Mouse (Mus musculus) left cerebral cortex, postnatal 25 days (tissue): ENCODE results near the gene Fars2. TPM values are rescaled to one million over a fixed set of nuclear protein-coding genes. Genes with fewer than 3 reads are reported as not detected.

Experiments
- DNase-seq, 2 experiments: peaks; one replicate each; pipeline ENCODE4 v3.0.0; 2022; ENCODE audit warnings: low spot score in 2 of 2, mixed read lengths in 1 of 2
- intact Hi-C: fragments of 180-260 bp; cut with DNase I; formaldehyde crosslinking; loops from one replicate; pipeline ENCODE4 v1.15.1; 2025
- total RNA-seq, 2 experiments: library from RNA; stranded (reverse); gene quantifications; 2 replicates each; pipeline ENCODE4 v1.2.3; 2021

The Fars2 gene
- total RNA-seq, 2 experiments from 2014 or later, result 33.9 to 39.1 TPM

GRCm38 (mm10) chr13:36729731-36730340 is 612.6 kb downstream of the Fars2 start:
- DNase-seq, result peak in 1 of 2 experiments; percentile 30
- intact Hi-C loops, result loop anchor here (2.0 to 10.0 kb wide), 7 partner anchors 225 to 713 kb away; no protein-coding TSS in a partner anchor

- intact Hi-C loops, result loop anchor here (2.0 to 10.0 kb wide), 6 partner anchors 226 to 713 kb away; no protein-coding TSS in a partner anchor
- peak in 1 of 2 experiments; percentile 79 for DNase-seq
These were observed 613.1 kb downstream of the Fars2 start for GRCm38 (mm10) chr13:36730341-36730761.

GRCm38 (mm10) chr13:36731016-36731930 is 614.1 kb downstream of the Fars2 start:
- peak; percentile 47 to 61 for DNase-seq
- intact Hi-C loops, result loop anchor here (2.0 to 10.0 kb wide), 6 partner anchors 226 to 714 kb away; no protein-coding TSS in a partner anchor

- peak; percentile 52 to 55 for DNase-seq
- intact Hi-C loops, result loop anchor here (2.0 to 10.0 kb wide), 6 partner anchors 227 to 715 kb away; no protein-coding TSS in a partner anchor
These were observed 614.8 kb downstream of the Fars2 start for GRCm38 (mm10) chr13:36731931-36732461.

DNA sequence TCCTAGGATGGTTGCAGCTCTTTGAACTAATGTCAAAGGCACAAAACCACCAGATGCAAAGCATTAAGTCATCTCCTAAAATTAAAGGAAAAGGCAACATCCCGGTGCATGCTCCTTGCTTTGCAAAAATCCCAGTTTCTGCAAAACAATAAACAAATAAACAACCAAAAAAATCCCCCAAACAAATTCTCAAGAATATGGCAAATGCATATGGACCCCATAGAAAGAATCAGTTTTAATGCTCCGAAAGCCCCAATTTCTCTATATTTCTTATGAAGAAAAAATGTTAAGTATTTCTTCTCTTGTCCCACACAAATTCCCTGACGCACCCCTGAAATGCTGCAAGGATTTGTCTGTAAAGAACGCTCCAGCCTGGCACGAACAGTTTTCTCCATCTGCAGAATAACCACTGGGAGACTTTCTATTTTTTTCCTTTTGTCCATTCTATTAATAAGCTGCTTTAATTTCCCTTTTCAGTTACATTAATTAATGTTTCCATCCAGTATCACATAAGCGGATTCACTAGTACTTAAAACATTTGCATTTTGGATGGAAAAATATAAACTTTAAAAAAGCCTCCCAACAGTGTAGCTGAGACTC is 615.8 kb downstream of the Fars2 start:
- DNase-seq, result no peak
- intact Hi-C loops, result loop anchor here (5.0 to 10.0 kb wide), 5 partner anchors 301 to 716 kb away; no protein-coding TSS in a partner anchor

- intact Hi-C loops, result loop anchor here (5.0 to 10.0 kb wide), 5 partner anchors 301 to 716 kb away; no protein-coding TSS in a partner anchor
- no peak for DNase-seq
These were observed 616.4 kb downstream of the Fars2 start for GRCm38 (mm10) chr13:36733566-36733965.

GRCm38 (mm10) chr13:36733989-36734690 is 616.9 kb downstream of the Fars2 start:
- peak; percentile 47 to 81 for DNase-seq
- intact Hi-C loops, result loop anchor here (2.0 to 10.0 kb wide), 8 partner anchors 39 to 717 kb away; no protein-coding TSS in a partner anchor

GRCm38 (mm10) chr13:36734731-36735571 is 617.7 kb downstream of the Fars2 start, which contains the start of gene Nrn1:
TSS of gene Nrn1 (minus strand) at chr13:36735131.
- intact Hi-C loops, result loop anchor here (2.0 to 10.0 kb wide), 8 partner anchors 40 to 718 kb away; no protein-coding TSS in a partner anchor
- DNase-seq, result peak; percentile 54 to 72

GRCm38 (mm10) chr13:36735901-36736618 is 618.8 kb downstream of the Fars2 start:
- intact Hi-C loops, result loop anchor here (1.0 to 10.0 kb wide), 5 partner anchors 41 to 576 kb away; no protein-coding TSS in a partner anchor
- DNase-seq, result peak; percentile 61 to 76

DNA sequence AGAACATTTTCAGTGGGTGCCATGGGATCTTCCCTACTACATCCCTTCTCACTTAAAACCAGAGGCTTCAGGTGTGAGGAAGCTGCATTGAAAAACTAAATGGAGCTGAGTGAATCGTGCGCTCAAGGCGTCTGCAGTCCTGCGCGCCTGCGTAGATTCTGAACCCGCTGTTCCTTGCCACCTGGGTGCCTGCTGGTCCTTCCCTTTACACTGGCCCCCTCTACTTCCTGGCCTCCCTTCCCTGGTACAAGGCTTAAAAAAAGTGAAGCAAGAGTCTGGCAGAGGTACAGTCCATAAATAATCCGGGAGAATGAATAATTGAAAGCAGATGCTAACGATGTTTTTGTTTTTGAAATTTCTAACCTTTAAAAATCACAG is 619.4 kb downstream of the Fars2 start:
- intact Hi-C loops, result loop anchor here (1.0 to 10.0 kb wide), 2 partner anchors 458 to 576 kb away; no protein-coding TSS in a partner anchor
- no peak for DNase-seq

GRCm38 (mm10) chr13:36750056-36750455 is 632.8 kb downstream of the Fars2 start:
- DNase-seq, result no peak
- intact Hi-C loops, result no loop called here

DNA sequence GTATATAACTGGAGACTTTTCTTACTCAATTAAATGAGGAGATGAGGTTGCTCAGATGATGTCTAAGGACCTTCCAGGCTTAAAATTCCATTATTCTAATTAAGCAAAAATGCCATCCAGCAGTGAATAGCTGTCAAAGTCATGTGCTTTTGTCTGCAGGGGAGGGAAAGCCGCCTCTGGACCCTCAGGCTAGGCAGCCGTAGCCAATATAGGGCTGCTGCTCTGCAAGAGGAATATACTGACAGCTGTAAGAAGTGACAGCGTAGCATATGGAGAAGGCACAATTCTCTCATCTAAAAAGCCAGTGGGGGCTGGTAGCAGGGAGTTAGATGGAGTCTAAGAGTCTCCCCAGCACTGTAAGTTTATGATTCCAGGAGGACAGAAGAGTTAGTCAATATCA is 634.6 kb downstream of the Fars2 start:
- intact Hi-C loops, result no loop called here
- no peak for DNase-seq

- intact Hi-C loops, result no loop called here
- DNase-seq, result no peak
These were observed 649.6 kb downstream of the Fars2 start for GRCm38 (mm10) chr13:36766801-36767200.
